Mouse (Mus musculus): ENCODE data around the gene Emc9. TPM values are rescaled to one million over a fixed set of nuclear protein-coding genes. Genes with fewer than 3 reads are reported as not detected.
A peak's percentile ranks its signal among the peaks of the same experiment; 100 is the strongest.

Emc9 gene
- total RNA-seq (2015; ENCODE audit: low replicate concordance) (10.9 TPM in 1 of 2 replicates, not detected in the other), total RNA-seq (2017; ENCODE audit: low replicate concordance) (2.6 and 3.6 TPM in 2 replicates)

- ATAC-seq (replicated peaks; ENCODE audit: low FRiP score, poor library complexity, severe bottlenecking) = peak; percentile 90
Measured at GRCm38 (mm10) chr14:55584702-55585565, at the start of gene Emc9. TSS of gene Emc9 (minus strand) at chr14:55585302.

GRCm38 (mm10) chr14:55629312-55629711, 44.2 kb upstream of the Emc9 start:
- peak; percentile 65 for ATAC-seq (replicated peaks; ENCODE audit: low FRiP score, poor library complexity, severe bottlenecking)

- ATAC-seq (replicated peaks; ENCODE audit: low FRiP score, poor library complexity, severe bottlenecking) = peak; percentile 54
Measured at GRCm38 (mm10) chr14:55628077-55628827, 43.1 kb upstream of the Emc9 start.

- peak; percentile 45 for ATAC-seq (replicated peaks; ENCODE audit: low FRiP score, poor library complexity, severe bottlenecking)
Measured at GRCm38 (mm10) chr14:55618486-55619195, 33.5 kb upstream of the Emc9 start.

- peak; percentile 77 for ATAC-seq (replicated peaks; ENCODE audit: low FRiP score, poor library complexity, severe bottlenecking)
Measured at GRCm38 (mm10) chr14:55617822-55618221, 32.7 kb upstream of the Emc9 start, which contains the start of gene Rec8. TSS of gene Rec8 (plus strand) at chr14:55618037.

GRCm38 (mm10) chr14:55616844-55617243, 31.7 kb upstream of the Emc9 start:
- ATAC-seq (replicated peaks; ENCODE audit: low FRiP score, poor library complexity, severe bottlenecking) = no peak

GRCm38 (mm10) chr14:55615876-55616275, 30.8 kb upstream of the Emc9 start:
- ATAC-seq (replicated peaks; ENCODE audit: low FRiP score, poor library complexity, severe bottlenecking) = no peak

GRCm38 (mm10) chr14:55614565-55615178, 29.6 kb upstream of the Emc9 start:
- peak; percentile 26; the same call in 1 of the 2 replicates for ATAC-seq (replicated peaks; ENCODE audit: low FRiP score, poor library complexity, severe bottlenecking)

- no peak for ATAC-seq (replicated peaks; ENCODE audit: low FRiP score, poor library complexity, severe bottlenecking)
Measured at GRCm38 (mm10) chr14:55613346-55613745, 28.2 kb upstream of the Emc9 start.

- no peak for ATAC-seq (replicated peaks; ENCODE audit: low FRiP score, poor library complexity, severe bottlenecking)
Measured at GRCm38 (mm10) chr14:55608339-55608738, 23.2 kb upstream of the Emc9 start.

- 0 out of 2 replicates have a peak, but pooled peaks have one; percentile 17 for ATAC-seq (replicated peaks; ENCODE audit: low FRiP score, poor library complexity, severe bottlenecking)
Measured at GRCm38 (mm10) chr14:55605743-55606459, 20.8 kb upstream of the Emc9 start.

- ATAC-seq (replicated peaks; ENCODE audit: low FRiP score, poor library complexity, severe bottlenecking) = no peak
Measured at GRCm38 (mm10) chr14:55604823-55605222, 19.7 kb upstream of the Emc9 start.

GRCm38 (mm10) chr14:55603633-55604576, 18.8 kb upstream of the Emc9 start:
- peak; percentile 88 for ATAC-seq (replicated peaks; ENCODE audit: low FRiP score, poor library complexity, severe bottlenecking)

- no peak for ATAC-seq (replicated peaks; ENCODE audit: low FRiP score, poor library complexity, severe bottlenecking)
Measured at GRCm38 (mm10) chr14:55603271-55603632, 18.1 kb upstream of the Emc9 start, which contains the start of gene Irf9. TSS of gene Irf9 (plus strand) at chr14:55603571.

GRCm38 (mm10) chr14:55598521-55599390, 13.7 kb upstream of the Emc9 start:
- ATAC-seq (replicated peaks; ENCODE audit: low FRiP score, poor library complexity, severe bottlenecking) = no peak

GRCm38 (mm10) chr14:55596036-55596690, 11.1 kb upstream of the Emc9 start:
- no peak for ATAC-seq (replicated peaks; ENCODE audit: low FRiP score, poor library complexity, severe bottlenecking)

Measured in erythroblast, adult 5-6 weeks (primary cell).